ENCODE assay signal across 16 mouse cellular contexts in genomic region chrX:10877856-10878255, GRCm38 (mm10).
DNase-seq lines count a peak whose midpoint lies in the region; ATAC-seq and TF ChIP-seq lines count a peak whose summit lies in the region.
"Had no signal": no experiment of that assay in that cellular context is flagged by ENCODE, and none has a peak within 500 bp of the region (broad histone marks: within the 10 kb centered on the region; RNA-seq: fewer than 3 reads in every experiment).

No protein-coding gene starts in this region.

- H3K9ac ChIP-seq in hindbrain, embryonic 16.5 days (ENCODE audit: low read depth, low read length) = no peak overlapping the region
- H3K9ac ChIP-seq in embryonic facial prominence, embryonic 12.5 days = no peak overlapping the region
- no peak overlapping the region for H3K9ac ChIP-seq in limb, embryonic 14.5 days (ENCODE audit: low read depth, low read length, severe bottlenecking)
- H3K9ac ChIP-seq: embryonic facial prominence, embryonic 13.5 days; heart, embryonic 13.5 days; hindbrain, embryonic 12.5 days had no signal

- DNase-seq in hindbrain, embryonic 10.5 days (ENCODE audit: low spot score) = peak; percentile 25
- peak; percentile 44 for DNase-seq in MN1 (ENCODE audit: low spot score)
- peak; percentile 86 for DNase-seq in limb, embryonic 14.5 days (ENCODE audit: low spot score)
- no peak for DNase-seq in thymus, postnatal 0 days (ENCODE audit: low spot score)
- DNase-seq in heart, postnatal 4 days = no peak
- no peak for DNase-seq in right cerebral cortex, postnatal 4 days
- DNase-seq: cerebellum, adult 18-20 months; gastrocnemius, postnatal 25 days; kidney, postnatal 36 days had no signal

- H3K36me3 ChIP-seq in hindbrain, embryonic 10.5 days = no peaks in the 10 kb centered on the region
- H3K36me3 ChIP-seq in hindbrain, embryonic 16.5 days (ENCODE audit: control insufficient read depth, insufficient read depth, low read length) = no peaks in the 10 kb centered on the region
- H3K36me3 ChIP-seq in embryonic facial prominence, embryonic 12.5 days = no peaks in the 10 kb centered on the region
- H3K36me3 ChIP-seq in limb, embryonic 14.5 days (ENCODE audit: control insufficient read depth, insufficient read depth, low read length) = no peaks in the 10 kb centered on the region
- H3K36me3 ChIP-seq: embryonic facial prominence, embryonic 13.5 days; heart, embryonic 13.5 days; hindbrain, embryonic 12.5 days had no signal

- no peak for TF ChIP-seq POLR2A in limb, embryonic 14.5 days (IDR thresholded peaks at IDR 0.05; ENCODE audit: borderline replicate concordance, extremely low read depth, insufficient read depth, insufficient read length)

- H3K4me2 ChIP-seq in hindbrain, embryonic 16.5 days (ENCODE audit: low read length) = no peak overlapping the region
- no peak overlapping the region for H3K4me2 ChIP-seq in embryonic facial prominence, embryonic 12.5 days (replicated peaks)
- H3K4me2 ChIP-seq in limb, embryonic 14.5 days (replicated peaks; ENCODE audit: low read depth, low read length, severe bottlenecking) = no peak overlapping the region
- H3K4me2 ChIP-seq: embryonic facial prominence, embryonic 13.5 days; heart, embryonic 13.5 days; hindbrain, embryonic 12.5 days had no signal

- no peak overlapping the region for H3K4me3 ChIP-seq in hindbrain, embryonic 10.5 days
- no peak overlapping the region for H3K4me3 ChIP-seq in hindbrain, embryonic 16.5 days (ENCODE audit: low read length)
- no peak overlapping the region for H3K4me3 ChIP-seq in embryonic facial prominence, embryonic 12.5 days
- H3K4me3 ChIP-seq in limb, embryonic 14.5 days (replicated peaks; ENCODE audit: low read length) = no peak overlapping the region
- H3K4me3 ChIP-seq: embryonic facial prominence, embryonic 13.5 days; heart, embryonic 13.5 days; hindbrain, embryonic 12.5 days; megakaryocyte, embryonic 14.5 days had no signal

- 0 out of 2 replicates have a peak, but pooled peaks cover 3% of the 10 kb centered on the region for H3K4me1 ChIP-seq in hindbrain, embryonic 10.5 days (replicated peaks)
- no peaks in the 10 kb centered on the region for H3K4me1 ChIP-seq in hindbrain, embryonic 16.5 days (ENCODE audit: control insufficient read depth, insufficient read depth, low read depth, low read length)
- no peaks in the 10 kb centered on the region for H3K4me1 ChIP-seq in embryonic facial prominence, embryonic 12.5 days
- peaks cover 3% of the 10 kb centered on the region; the same call in 1 of the 2 replicates for H3K4me1 ChIP-seq in limb, embryonic 14.5 days (ENCODE audit: control insufficient read depth, insufficient read depth, low read length)
- H3K4me1 ChIP-seq: embryonic facial prominence, embryonic 13.5 days; heart, embryonic 13.5 days; hindbrain, embryonic 12.5 days; megakaryocyte, embryonic 14.5 days had no signal

- ATAC-seq in hindbrain, embryonic 16.5 days = no peak
- peak; percentile 35; the same call in 1 of the 2 replicates for ATAC-seq in embryonic facial prominence, embryonic 12.5 days (ENCODE audit: insufficient number of reproducible peaks, insufficient read depth, low FRiP score, low TSS enrichment)
- peak; percentile 93 for ATAC-seq in limb, embryonic 14.5 days (ENCODE audit: low FRiP score, low read depth)
- ATAC-seq: forebrain, embryonic 16.5 days had no signal

- H3K27ac ChIP-seq in hindbrain, embryonic 10.5 days = no peak overlapping the region
- no peak overlapping the region for H3K27ac ChIP-seq in hindbrain, embryonic 16.5 days (ENCODE audit: low read depth, low read length)
- no peak overlapping the region for H3K27ac ChIP-seq in embryonic facial prominence, embryonic 12.5 days
- no peak overlapping the region for H3K27ac ChIP-seq in limb, embryonic 14.5 days (replicated peaks; ENCODE audit: low read depth, low read length)
- H3K27ac ChIP-seq: embryonic facial prominence, embryonic 13.5 days; heart, embryonic 13.5 days; hindbrain, embryonic 12.5 days had no signal

- peaks cover 9% of the 10 kb centered on the region; the same call in 1 of the 2 replicates for H3K27me3 ChIP-seq in hindbrain, embryonic 10.5 days (ENCODE audit: insufficient read depth, poor library complexity, severe bottlenecking)
- H3K27me3 ChIP-seq in hindbrain, embryonic 16.5 days (replicated peaks; ENCODE audit: control insufficient read depth, insufficient read depth, low read length) = no peaks in the 10 kb centered on the region
- H3K27me3 ChIP-seq in embryonic facial prominence, embryonic 12.5 days = no peaks in the 10 kb centered on the region
- H3K27me3 ChIP-seq in limb, embryonic 14.5 days (ENCODE audit: control insufficient read depth, insufficient read depth, low read length) = no peaks in the 10 kb centered on the region; the same call in 1 of the 2 replicates
- H3K27me3 ChIP-seq: heart, embryonic 13.5 days; hindbrain, embryonic 12.5 days had no signal

- no peaks in the 10 kb centered on the region for H3K9me3 ChIP-seq in hindbrain, embryonic 10.5 days
- no peaks in the 10 kb centered on the region for H3K9me3 ChIP-seq in hindbrain, embryonic 16.5 days (ENCODE audit: control insufficient read depth, low read length)
- H3K9me3 ChIP-seq in embryonic facial prominence, embryonic 12.5 days = no peaks in the 10 kb centered on the region
- H3K9me3 ChIP-seq in limb, embryonic 14.5 days (ENCODE audit: control insufficient read depth, low read length) = no peaks in the 10 kb centered on the region
- H3K9me3 ChIP-seq: embryonic facial prominence, embryonic 13.5 days; heart, embryonic 13.5 days; hindbrain, embryonic 12.5 days; megakaryocyte, embryonic 14.5 days had no signal

- 74% methylated on average over 5 of the region's 5 CpGs for WGBS in hindbrain, embryonic 10.5 days
- 69% methylated on average over 5 of the region's 5 CpGs for WGBS in hindbrain, embryonic 16.5 days
- WGBS in embryonic facial prominence, embryonic 12.5 days = 46% methylated on average over 5 of the region's 5 CpGs
- WGBS in limb, embryonic 14.5 days = 46% methylated on average over 5 of the region's 5 CpGs

Comparison
In these comparisons a context has a peak if more than half of its experiments do, and no peak if none do; other contexts are left out.
1. DNase-seq: peak in hindbrain, embryonic 10.5 days (single experiment), MN1 (single experiment) and limb, embryonic 14.5 days (single experiment); none in thymus, postnatal 0 days (single experiment), heart, postnatal 4 days (single experiment) and right cerebral cortex, postnatal 4 days (single experiment).